Mouse (Mus musculus) urinary bladder, postnatal 14 days (tissue): Measurements from ENCODE around the gene Cers5.
A peak's percentile ranks its signal among the peaks of the same experiment; 100 is the strongest.
"Not testable (repeated sequence)": the region's sequence is repeated elsewhere in the genome, so short reads cannot be mapped to it uniquely, and the experiment has no call there.

Experiments used
- DNase-seq: peaks from one replicate; pipeline ENCODE4 v3.0.0; 2021; ENCODE audit warnings: low spot score

Cers5 gene

DNA sequence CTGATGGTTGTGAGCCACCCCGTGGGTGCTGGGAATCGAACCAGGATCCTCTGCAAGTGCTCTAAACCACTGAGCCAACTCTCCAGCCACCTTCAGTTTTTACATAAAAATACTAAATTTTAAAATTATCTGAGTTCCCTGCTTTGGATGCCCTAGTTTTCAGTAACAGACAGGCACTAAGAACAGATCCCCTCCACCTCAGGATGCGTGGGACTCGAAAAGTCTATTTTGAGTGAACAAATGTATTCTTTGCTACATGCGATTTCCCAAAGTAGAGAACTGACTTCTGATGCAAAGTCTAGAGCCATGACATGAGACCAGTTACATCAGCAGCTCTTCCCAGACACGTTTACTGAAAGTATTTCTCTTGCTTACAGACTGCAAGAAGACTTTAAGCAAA lies 17.8 kb upstream of the Cers5 start:
- no peak for DNase-seq

DNA sequence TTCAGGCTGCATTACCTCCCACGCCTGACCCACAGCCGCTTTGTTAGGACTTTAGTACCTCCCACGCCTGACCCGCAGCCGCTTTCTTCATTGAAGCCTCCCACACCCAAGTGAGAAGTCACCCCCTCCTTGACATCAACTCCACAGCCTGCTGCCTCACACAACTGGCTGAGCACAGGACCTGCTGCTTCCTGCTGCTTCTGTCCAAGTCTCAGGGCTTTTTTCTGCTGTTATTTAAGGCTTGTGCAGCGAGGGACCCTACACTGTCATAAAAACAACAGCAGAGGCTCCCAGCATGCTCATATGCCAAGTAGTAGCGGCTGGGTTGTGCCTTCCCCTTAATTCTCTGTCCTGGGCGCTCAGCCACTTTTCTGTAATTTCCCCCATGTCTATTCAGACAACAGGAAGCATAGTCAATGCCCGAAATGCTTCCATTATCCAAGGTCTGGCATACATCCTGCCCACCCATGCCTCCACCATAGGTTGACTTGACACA lies 15.0 kb upstream of the Cers5 start:
- DNase-seq: no peak

DNA sequence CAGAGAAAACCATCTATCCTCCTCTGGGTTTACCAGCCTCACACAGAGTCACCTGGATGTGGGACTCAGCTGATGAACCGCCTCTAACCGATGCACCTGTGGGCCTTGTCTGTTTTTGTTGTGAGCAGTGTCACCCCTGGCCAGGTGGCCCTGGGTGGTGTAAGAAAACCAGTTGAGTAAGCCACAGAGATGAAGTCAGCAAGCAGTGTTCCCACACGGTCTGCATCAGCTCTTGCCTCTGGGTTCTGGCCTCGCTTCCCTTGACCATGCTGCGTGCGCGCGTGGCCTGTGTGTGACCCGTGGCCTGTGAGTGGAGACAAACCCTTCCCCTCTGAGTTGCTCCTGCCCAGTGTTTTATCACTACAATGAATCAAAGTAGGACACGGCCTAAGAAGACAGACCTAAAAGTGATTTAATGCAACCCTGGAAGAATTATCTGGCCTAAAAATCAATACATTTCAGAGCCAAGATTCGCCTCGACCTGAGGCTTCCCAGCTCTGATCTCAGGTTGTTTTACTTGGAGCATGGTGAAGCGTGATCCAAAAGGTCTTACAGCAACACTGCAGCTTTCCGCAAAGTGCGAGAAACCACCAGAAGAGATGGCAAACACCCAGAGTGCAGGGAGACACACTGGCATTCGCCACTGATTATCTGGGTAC lies 6.1 kb upstream of the Cers5 start:
- no peak for DNase-seq

GRCm38 (mm10) chr15:99778148-99778547 lies 5.5 kb upstream of the Cers5 start:
- DNase-seq: no peak

- no peak for DNase-seq
Observed at GRCm38 (mm10) chr15:99772925-99773324, 240 bp upstream of the Cers5 start.

GRCm38 (mm10) chr15:99772277-99772880 lies 306 bp downstream of the Cers5 start:
- peak; percentile 92 for DNase-seq

DNA sequence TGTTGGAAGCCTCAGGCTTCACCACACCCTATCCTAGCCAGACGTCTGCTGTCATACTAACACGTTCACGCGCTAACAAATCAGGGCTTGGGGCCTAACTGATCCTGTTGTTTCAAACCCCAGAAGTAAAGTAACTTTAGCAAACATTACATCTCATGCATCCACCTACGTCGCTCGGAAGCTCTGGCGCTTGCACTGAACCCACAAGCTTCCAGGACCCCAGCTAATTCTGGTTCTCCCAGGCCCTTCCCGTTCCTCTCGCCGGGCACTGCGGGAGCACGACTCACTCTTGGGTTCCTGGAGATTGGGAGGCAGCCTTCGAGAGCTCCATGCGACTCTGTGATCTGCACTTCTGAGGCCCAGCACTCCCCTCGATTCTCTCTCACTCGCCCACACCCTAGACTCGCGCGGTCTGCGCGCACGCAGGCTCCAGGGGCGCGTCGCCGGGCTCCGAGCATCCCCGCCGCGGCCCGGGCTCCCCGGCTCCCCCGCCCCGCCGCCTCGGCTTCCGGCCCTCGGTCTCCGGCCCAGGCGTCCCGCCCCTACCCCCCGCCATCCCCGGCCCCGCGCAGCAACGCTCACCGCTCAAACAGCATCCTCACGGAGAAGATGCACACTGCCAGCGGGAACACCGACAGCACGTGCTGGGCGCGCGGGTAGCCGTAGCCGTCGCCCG lies 946 bp downstream of the Cers5 start:
- DNase-seq: peak; percentile 24

GRCm38 (mm10) chr15:99771004-99771500 lies 1.6 kb downstream of the Cers5 start:
- DNase-seq: no peak

DNA sequence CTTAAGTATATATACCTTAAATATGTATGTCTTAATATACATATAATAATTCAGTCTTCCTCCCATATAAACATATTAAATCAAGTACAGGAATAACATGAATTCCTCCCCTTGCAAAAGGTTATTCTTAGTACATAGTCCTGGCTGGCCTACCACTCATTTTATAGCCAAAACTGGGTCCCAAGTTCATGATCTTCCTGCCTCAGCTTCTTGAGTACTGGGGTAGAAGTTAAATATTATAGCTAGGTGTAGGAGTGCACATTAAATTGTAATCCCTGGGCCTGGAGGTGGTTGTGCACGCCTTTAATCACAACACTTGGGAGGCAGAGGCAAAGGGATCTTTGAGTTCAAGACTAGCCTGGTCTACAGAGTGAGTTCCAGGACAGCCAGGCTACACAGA lies 3.9 kb downstream of the Cers5 start:
- DNase-seq: no peak

GRCm38 (mm10) chr15:99767467-99767866 lies 5.2 kb downstream of the Cers5 start:
- DNase-seq: no peak

DNA sequence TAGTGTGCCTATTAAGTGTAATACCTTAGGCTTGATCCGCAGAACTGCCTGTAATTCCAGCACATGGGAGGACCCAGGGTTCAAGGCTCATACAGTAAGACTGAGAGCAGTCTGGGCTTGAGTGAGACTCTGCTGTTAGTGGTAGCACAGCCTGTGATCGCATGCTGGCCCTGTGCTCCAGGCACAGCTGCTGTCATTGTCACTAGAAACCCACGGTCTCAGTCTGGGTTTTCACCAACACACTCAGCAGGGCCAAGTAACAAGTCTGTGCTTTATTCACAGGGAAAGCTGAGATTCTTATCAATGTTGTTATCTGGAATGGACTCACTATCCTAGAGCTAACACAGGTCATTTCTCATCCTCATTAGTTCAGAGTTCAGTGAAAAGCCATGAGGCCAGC lies 18.5 kb downstream of the Cers5 start:
- DNase-seq: no peak

DNA sequence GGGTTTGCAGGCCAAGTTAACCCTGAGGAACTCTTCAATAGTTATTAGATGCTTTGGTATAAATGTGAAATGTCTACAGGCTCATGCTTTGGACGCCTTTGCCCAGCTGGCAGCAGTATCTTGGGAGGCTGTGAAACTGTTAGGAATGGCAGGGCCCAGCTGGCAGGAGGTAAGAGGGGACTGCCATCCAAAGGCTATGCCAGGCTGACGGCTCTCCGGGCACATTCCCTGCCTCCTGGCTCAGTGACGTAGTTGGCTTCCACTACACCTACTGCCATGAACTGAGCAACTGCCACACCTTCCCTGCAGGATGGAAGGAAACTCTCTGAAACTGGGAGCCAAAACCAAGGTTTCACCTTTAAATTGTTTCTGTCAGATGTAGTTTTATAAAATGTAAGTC lies 32.5 kb downstream of the Cers5 start:
- no peak for DNase-seq

GRCm38 (mm10) chr15:99736675-99737074 lies 36.0 kb downstream of the Cers5 start:
- DNase-seq: no peak

DNA sequence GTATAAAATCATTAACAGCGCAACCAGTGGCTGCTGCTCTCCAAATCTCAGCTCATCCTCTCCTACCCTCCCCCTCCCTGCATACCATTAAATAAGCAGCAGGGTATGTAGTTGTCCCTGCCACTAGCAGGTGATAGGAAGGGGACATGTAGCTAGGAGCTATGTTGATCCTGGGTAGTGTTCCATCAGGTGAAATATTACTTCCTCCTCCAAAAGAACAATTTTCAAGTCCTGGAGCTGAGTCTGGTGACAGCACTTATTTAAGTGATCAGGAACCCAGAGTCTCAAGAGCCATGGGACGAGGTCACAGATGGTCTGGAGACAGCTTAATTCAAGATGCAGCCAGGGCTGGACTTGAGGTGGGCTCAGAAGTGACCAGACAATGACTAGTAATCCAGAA lies 37.1 kb downstream of the Cers5 start:
- peak; percentile 100 for DNase-seq

DNA sequence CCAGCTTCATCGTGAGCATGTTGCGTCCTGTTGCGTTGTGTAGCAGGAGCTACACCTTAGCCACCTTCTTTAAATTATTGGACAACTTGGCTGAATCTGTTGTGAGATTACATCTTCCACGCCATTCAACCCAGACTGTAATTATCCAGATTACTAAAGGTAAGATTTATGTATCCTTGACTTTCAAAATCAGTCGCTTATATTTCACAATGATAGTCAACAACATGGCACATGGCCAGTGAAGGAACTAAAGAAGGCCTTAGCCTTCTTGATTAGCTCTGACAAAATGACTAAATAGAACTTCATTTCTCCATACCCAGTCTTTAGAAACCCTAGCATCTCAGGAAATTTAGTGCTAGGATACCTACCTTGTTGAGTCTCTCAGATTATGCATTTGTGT lies 39.5 kb downstream of the Cers5 start:
- no peak for DNase-seq

DNA sequence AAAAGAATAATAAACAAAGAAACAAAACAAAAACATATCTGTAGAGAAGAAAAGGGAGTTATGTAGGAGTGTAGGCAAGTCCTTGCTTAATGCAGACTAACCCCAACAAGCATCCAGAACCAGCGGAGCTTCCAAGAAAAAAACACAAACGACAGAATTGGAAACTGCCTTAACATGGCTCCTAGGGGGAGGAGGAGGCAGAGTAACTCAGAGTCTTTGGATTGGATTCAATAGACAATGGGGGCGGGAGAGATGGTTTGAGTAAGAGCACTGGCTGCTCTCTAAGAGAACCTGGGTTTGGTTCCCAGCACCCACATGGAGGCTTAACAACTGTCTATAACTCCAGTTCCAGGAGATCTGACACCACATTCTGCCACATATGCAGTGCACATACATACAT lies 41.0 kb downstream of the Cers5 start:
- no peak for DNase-seq

DNA sequence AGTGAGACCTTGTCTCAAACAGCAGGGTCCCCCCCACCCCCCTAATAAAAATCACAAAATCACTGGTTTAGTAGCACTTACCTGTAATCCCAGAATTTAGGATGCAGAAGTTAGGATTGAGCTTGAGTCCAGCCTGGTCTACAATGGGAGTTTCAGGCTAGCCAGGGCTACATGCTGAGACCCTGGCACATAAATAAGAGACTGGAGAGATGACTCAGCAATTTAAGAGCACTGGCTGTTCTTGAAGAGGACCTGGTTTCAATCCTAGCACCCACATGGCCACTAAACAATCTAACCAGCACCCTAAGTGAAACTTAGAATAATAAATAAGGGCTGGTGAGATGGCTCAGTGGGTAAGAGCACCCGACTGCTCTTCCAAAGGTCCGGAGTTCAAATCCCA lies 41.5 kb downstream of the Cers5 start:
- no peak for DNase-seq

DNA sequence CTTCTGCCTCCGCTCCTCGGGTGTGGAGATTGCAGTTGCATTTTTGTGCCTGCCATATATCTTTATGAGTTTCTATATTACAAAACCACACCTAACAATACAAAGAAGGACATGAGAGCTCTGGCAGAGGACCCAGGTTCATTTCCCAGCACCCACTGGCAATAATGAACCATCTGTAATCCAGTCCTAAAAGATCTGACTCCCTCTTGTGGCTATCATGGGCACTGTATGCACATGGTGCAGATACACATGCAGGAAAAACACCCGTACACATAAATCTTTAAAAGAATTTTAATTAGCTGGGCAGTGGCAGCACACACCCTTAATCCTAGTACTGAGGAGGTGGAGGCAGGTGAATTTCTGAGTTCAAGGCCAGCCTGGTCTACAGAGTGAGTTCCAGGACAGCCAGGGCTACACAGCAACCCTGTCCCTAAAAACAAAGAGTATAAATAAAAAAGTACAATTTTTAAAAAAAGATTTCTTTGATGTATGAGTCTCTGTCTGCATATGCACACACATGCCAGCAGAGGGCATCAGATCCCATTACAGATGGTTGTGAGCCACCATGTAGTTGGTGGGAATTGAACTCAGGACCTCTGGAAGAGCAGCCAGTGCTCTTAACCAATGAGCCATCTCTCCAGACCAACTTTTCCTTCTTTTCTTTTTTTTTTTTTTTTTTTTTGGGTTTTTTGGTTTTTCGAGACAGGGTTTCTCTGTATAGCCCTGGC lies 43.5 kb downstream of the Cers5 start:
- no peak for DNase-seq

DNA sequence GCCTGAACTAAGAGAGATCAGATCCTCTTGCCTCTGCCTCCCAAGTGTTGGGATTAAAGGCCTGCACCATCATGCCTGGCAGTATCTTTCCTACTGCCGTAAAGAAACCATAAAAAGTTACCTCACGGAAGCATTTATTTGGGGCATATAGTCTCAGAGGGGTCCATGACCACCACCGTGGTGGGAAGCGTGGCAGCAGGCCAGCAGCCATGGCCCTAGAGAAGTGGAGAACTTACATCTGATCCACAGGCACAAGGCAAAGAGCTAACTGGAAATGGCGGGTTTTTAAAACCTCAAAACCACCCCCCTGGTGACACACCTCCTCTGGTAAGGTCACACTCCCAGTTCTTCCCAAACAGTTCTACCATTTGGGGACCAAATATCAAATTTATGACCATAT lies 44.5 kb downstream of the Cers5 start:
- DNase-seq: no peak

DNA sequence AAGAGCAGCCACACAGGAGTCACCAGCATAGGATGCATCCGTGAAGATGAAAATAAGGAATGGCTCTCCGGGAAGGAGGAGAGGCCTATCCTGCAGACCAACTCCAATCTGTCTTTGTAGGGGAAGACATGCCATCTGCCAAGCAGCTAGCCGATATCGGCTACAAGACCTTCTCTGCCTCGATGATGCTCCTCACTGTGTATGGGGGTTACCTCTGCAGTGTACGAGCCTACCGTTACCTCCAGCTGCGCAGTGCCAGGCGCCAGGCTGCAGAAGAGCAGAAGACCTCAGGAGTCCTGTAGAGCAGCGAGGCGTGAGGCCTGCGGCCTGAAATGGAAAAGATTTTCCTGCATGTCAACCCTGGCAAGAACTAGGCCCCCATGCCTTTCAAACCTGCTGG lies 45.2 kb downstream of the Cers5 start:
- DNase-seq: no peak

GRCm38 (mm10) chr15:99727039-99727438 lies 45.6 kb downstream of the Cers5 start:
- DNase-seq: not testable (repeated sequence)

DNA sequence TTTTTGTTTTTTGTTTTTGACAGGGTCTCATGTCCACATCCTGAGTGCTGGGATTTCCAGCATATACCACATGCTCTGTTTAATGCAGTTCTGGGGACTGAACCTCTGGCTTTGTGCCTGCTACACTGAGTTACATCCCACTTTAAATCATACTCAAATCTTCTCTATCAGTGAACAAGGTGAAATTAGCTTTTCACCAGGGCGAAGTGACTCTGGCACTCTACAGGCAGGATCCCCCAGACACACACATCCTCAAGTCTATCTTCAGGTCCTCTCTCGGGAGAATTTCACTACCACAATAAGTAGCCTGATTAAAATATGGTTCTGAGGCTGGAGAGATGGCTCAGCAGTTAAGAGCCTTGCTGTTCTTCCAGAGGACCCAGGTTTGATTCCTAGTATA lies 46.1 kb downstream of the Cers5 start:
- no peak for DNase-seq
